Mouse (Mus musculus) liver, postnatal 0 days (tissue): Measurements from ENCODE around the gene Dstyk.

Source experiments
- CTCF ChIP-seq: sonication (generic); IDR thresholded peaks from 2 replicates; pipeline ENCODE4 v1.5.1; 2016; ENCODE audit warnings: antibody characterized with exemption, low read depth
- EP300 ChIP-seq: IDR thresholded peaks from 2 replicates; pipeline ENCODE4 v1.6.1; 2016; ENCODE audit warnings: antibody characterized with exemption, low read depth, mild to moderate bottlenecking

DNA sequence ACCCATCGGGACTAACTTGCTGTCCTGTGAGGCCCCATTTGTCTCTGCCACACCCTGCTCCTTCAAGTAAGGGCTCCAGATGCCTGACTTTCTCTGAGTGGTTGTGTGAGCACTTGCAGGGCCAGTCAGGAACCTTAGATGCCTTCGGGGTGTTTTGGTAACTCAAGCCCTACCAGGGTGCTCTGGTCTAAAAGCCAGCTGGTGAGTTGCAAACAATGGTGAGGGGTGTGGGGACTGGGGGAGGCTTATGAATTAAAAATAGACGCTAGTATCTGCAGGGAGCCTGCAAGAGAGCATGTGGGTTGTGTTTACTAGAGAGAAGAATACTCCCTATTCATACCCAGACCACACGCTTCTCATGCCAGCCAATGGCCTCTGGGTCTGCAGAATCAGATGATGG is 42.1 kb upstream of the Dstyk start:
- TF ChIP-seq EP300 (no peak), CTCF (no peak)
